17 mouse cellular contexts compared by ENCODE assay signal in genomic region chr11:94451091-94451773, GRCm38 (mm10). TPM values are rescaled to one million over a fixed set of nuclear protein-coding genes. Genes with fewer than 3 reads are reported as not detected.
A peak's percentile ranks its signal among the peaks of the same experiment; 100 is the strongest.
DNase-seq lines count a peak whose midpoint lies in the region; ATAC-seq and TF ChIP-seq lines count a peak whose summit lies in the region.
"Had no signal": no experiment of that assay in that cellular context is flagged by ENCODE, and none has a peak within 500 bp of the region (broad histone marks: within the 10 kb centered on the region; RNA-seq: fewer than 3 reads in every experiment).

No protein-coding gene starts in this region.

- intact Hi-C loops in heart, postnatal 36 days (cut with DNase I): no loop called here

- no peak overlapping the region for H3K4me3 ChIP-seq in kidney, embryonic 15.5 days (replicated peaks)
- H3K4me3 ChIP-seq in heart, embryonic 10.5 days: peak overlapping the region; percentile 6
- no peak overlapping the region for H3K4me3 ChIP-seq in liver, postnatal 0 days (ENCODE audit: low read depth, low read length)
- H3K4me3 ChIP-seq: erythroblast, embryonic 14.5 days; stomach, embryonic 15.5 days had no signal

- no peaks in the 10 kb centered on the region for H3K36me3 ChIP-seq in kidney, embryonic 15.5 days
- no peaks in the 10 kb centered on the region for H3K36me3 ChIP-seq in heart, embryonic 10.5 days
- H3K36me3 ChIP-seq in liver, postnatal 0 days (replicated peaks; ENCODE audit: insufficient read depth, low read length): no peaks in the 10 kb centered on the region
- H3K36me3 ChIP-seq: stomach, embryonic 15.5 days had no signal

- H3K4me1 ChIP-seq in kidney, embryonic 15.5 days: peaks cover 31% of the 10 kb centered on the region
- peaks cover 51% of the 10 kb centered on the region for H3K4me1 ChIP-seq in heart, embryonic 10.5 days
- H3K4me1 ChIP-seq in liver, postnatal 0 days (ENCODE audit: insufficient read depth): no peaks in the 10 kb centered on the region

- H3K4me2 ChIP-seq in kidney, embryonic 15.5 days: no peak overlapping the region
- no peak overlapping the region for H3K4me2 ChIP-seq in liver, postnatal 0 days (ENCODE audit: low read depth, low read length)
- H3K4me2 ChIP-seq: stomach, embryonic 15.5 days had no signal

- WGBS in kidney, embryonic 15.5 days: 44% methylated on average over 12 of the region's 12 CpGs
- WGBS in heart, embryonic 10.5 days: 19% methylated on average over 12 of the region's 12 CpGs
- 66% methylated on average over 12 of the region's 12 CpGs for WGBS in liver, postnatal 0 days (ENCODE audit: insufficient replicate concordance)

- H3K9me3 ChIP-seq in kidney, embryonic 15.5 days (replicated peaks): no peaks in the 10 kb centered on the region
- no peaks in the 10 kb centered on the region for H3K9me3 ChIP-seq in heart, embryonic 10.5 days
- H3K9me3 ChIP-seq in liver, postnatal 0 days (ENCODE audit: low read length): no peaks in the 10 kb centered on the region
- H3K9me3 ChIP-seq: stomach, embryonic 15.5 days had no signal

- no peaks in the 10 kb centered on the region for H3K27me3 ChIP-seq in kidney, embryonic 15.5 days
- peaks cover 25% of the 10 kb centered on the region for H3K27me3 ChIP-seq in heart, embryonic 10.5 days (ENCODE audit: insufficient read depth, poor library complexity, severe bottlenecking)
- H3K27me3 ChIP-seq in liver, postnatal 0 days (ENCODE audit: insufficient read depth, low read length): 0 out of 2 replicates have a peak, but pooled peaks cover 4% of the 10 kb centered on the region
- H3K27me3 ChIP-seq: stomach, embryonic 15.5 days had no signal

- no peak for TF ChIP-seq CTCF in liver, postnatal 0 days (IDR thresholded peaks at IDR 0.05; ENCODE audit: low read depth)

- no peak for TF ChIP-seq EP300 in liver, postnatal 0 days (IDR thresholded peaks at IDR 0.05; ENCODE audit: low read depth)

- DNase-seq in kidney, postnatal 25 days: no peak
- peak; percentile 91 for DNase-seq in heart, embryonic 10.5 days (ENCODE audit: low spot score)
- peak; percentile 63 to 69 for DNase-seq in heart, postnatal 36 days
- DNase-seq in lung, postnatal 36 days: peak; percentile 69
- DNase-seq in yolk sac, embryonic 10.5 days (ENCODE audit: low spot score): no peak
- no peak for DNase-seq in layer of hippocampus, adult 9-11 months
- DNase-seq in liver, postnatal 0 days: no peak
- DNase-seq: adrenal gland, postnatal 36 days; kidney, adult 2 months; right cerebral cortex, postnatal 14 days had no signal

- H3K27ac ChIP-seq in kidney, embryonic 15.5 days: no peak overlapping the region
- H3K27ac ChIP-seq in heart, embryonic 10.5 days: peak overlapping the region; percentile 70
- H3K27ac ChIP-seq in liver, postnatal 0 days (ENCODE audit: low read depth): no peak overlapping the region
- H3K27ac ChIP-seq: liver, embryonic 14.5 days; stomach, embryonic 15.5 days had no signal

- 0 out of 2 replicates have a peak, but pooled peaks have one; percentile 23 for ATAC-seq in kidney, embryonic 15.5 days (replicated peaks; ENCODE audit: low FRiP score)
- no peak for ATAC-seq in liver, postnatal 0 days
- ATAC-seq: midbrain, embryonic 16.5 days had no signal

- H3K9ac ChIP-seq in kidney, embryonic 15.5 days: no peak overlapping the region
- H3K9ac ChIP-seq in liver, postnatal 0 days (replicated peaks): no peak overlapping the region
- H3K9ac ChIP-seq: liver, embryonic 14.5 days; stomach, embryonic 15.5 days had no signal

RNA-seq across cellular contexts. Expression of gene Cacna1g, which starts 22.8 kb away (rescaled TPM):
- 8.5 and 9.9 TPM in 2 replicates for polyA plus RNA-seq in kidney, embryonic 15.5 days (2015; fragmentation: Nextera tagmentation; extraction: Ambion mirVana)
- 1.5 and 2.4 TPM in 2 replicates for polyA plus RNA-seq in heart, embryonic 10.5 days (2016; fragmentation: Nextera tagmentation; extraction: Ambion mirVana)
- total RNA-seq in heart, postnatal 36 days (2021): 10 to 100 TPM; 13.8 to 14.2 TPM
- 0.14 and 0.29 TPM in 2 replicates for polyA plus RNA-seq in liver, postnatal 0 days (2015; fragmentation: Nextera tagmentation; extraction: Ambion mirVana)
- total RNA-seq: neutrophil, adult 5-6 weeks had no signal

RNA-seq across cellular contexts. Expression of gene Spata20, which starts 34.7 kb away (rescaled TPM):
- polyA plus RNA-seq in kidney, embryonic 15.5 days (2015; fragmentation: Nextera tagmentation; extraction: Ambion mirVana): 0.05 and 0.19 TPM in 2 replicates
- polyA plus RNA-seq in heart, embryonic 10.5 days (2016; fragmentation: Nextera tagmentation; extraction: Ambion mirVana): not detected in 2 replicates
- total RNA-seq in heart, postnatal 36 days (2021): under 1 TPM; 0.42 to 0.62 TPM
- not detected in 2 replicates for polyA plus RNA-seq in liver, postnatal 0 days (2015; fragmentation: Nextera tagmentation; extraction: Ambion mirVana)
- total RNA-seq: adrenal gland, postnatal 36 days; MEL; neutrophil, adult 5-6 weeks had no signal
- polyA plus RNA-seq: erythroblast, embryonic 14.5 days; liver, embryonic 14.5 days had no signal

RNA-seq across cellular contexts. Expression of gene Epn3, which starts 48.5 kb away (rescaled TPM):
- 16.5 and 18.4 TPM in 2 replicates for polyA plus RNA-seq in kidney, embryonic 15.5 days (2015; fragmentation: Nextera tagmentation; extraction: Ambion mirVana)
- 7.7 and 14.2 TPM in 2 replicates for polyA plus RNA-seq in heart, embryonic 10.5 days (2016; fragmentation: Nextera tagmentation; extraction: Ambion mirVana)
- 10 to 100 TPM; 26.7 to 31.2 TPM for total RNA-seq in heart, postnatal 36 days (2021)
- 0.21 and 0.22 TPM in 2 replicates for polyA plus RNA-seq in liver, postnatal 0 days (2015; fragmentation: Nextera tagmentation; extraction: Ambion mirVana)
- total RNA-seq: MEL had no signal
- polyA plus RNA-seq: erythroblast, embryonic 14.5 days had no signal

RNA-seq across cellular contexts. Expression of gene Abcc3, which starts 58.4 kb away (rescaled TPM):
- polyA plus RNA-seq in kidney, embryonic 15.5 days (2015; fragmentation: Nextera tagmentation; extraction: Ambion mirVana): 3.4 and 6.0 TPM in 2 replicates
- polyA plus RNA-seq in heart, embryonic 10.5 days (2016; fragmentation: Nextera tagmentation; extraction: Ambion mirVana): 0.48 and 0.88 TPM in 2 replicates
- total RNA-seq in heart, postnatal 36 days (2021): 1 to 10 TPM; 1.7 to 3.9 TPM
- polyA plus RNA-seq in liver, postnatal 0 days (2015; fragmentation: Nextera tagmentation; extraction: Ambion mirVana): 6.7 and 8.3 TPM in 2 replicates

Comparison
In these comparisons a context has a peak if more than half of its experiments do, and no peak if none do; other contexts are left out.
1. DNase-seq: peak in heart, embryonic 10.5 days (single experiment), heart, postnatal 36 days (2 of 2) and lung, postnatal 36 days (single experiment); none in kidney, postnatal 25 days (0 of 2), yolk sac, embryonic 10.5 days (single experiment), layer of hippocampus, adult 9-11 months (single experiment) and liver, postnatal 0 days (single experiment).